Mouse (Mus musculus): ENCODE measurements at regions not wholly inside any gene's neighbourhood (a gene's known extent, or its start where the extent isn't known, plus 50 kb on each side); places are given as distances from the start of the nearest gene placed in this dataset.

DNA sequence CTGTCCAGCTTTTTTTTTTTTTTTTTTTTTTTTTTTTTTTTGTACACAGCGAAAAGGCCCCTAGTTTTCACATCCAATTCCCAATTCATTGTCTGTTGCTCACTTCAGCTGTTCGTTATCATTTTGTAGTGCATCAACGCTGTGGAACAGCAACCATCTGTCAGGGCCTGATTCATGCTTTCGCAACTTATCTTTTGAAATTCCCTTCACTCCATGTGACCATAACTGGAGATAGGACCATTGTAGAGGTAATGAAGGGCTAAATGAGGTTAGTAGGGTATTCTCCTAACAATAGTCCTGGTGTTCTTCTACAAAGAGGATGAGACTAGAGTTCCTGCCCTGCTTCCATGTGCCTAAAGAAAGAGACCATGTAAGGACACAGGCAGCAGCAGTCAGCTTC lies 146.6 kb upstream of the Clnk start:
- peak; percentile 62 for DNase-seq (ENCODE audit: inconsistent ontology term)

- no peak for DNase-seq (ENCODE audit: inconsistent ontology term)
Measured at GRCm38 (mm10) chr5:39000643-39001042, 124.0 kb upstream of the Clnk start.

- DNase-seq (ENCODE audit: inconsistent ontology term), result no peak
Measured at GRCm38 (mm10) chr5:38999700-39000099, 123.1 kb upstream of the Clnk start.

DNA sequence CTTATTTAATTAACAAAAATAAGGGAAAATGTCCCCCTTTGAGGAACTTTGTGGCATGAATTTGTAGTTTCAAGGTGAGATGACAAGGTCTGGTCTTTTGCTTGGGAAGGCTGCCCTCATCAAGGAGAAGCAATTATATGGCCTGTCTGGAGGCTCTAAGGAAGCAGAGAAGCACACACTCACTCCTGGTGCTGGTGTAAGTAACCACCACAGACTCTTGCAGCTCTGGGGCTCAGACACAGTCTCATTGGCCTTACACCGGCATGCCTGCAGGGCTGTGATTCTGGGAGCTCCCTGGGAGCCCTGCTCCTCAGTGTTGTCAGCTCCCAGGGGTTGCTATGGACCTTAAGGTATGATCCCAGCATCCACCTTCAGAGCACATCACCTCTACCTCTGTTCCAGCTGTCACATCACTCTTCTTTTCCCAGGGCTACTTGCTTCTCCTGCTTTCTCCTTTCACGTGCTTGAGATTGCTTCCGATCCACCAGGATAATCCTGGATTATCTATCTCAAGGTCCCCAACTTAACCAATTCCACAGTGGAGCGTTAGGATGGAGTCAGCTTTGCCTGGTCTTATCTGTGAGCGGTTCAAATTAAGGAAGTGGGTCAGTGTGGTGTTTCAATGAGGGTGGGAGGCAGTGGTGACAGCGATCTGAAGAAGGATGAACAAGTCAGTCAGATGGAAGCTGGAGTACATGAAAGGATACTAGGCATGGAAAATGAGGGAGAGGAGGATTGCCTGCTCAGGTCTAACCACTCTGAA lies 96.0 kb upstream of the Clnk start:
- no peak for DNase-seq (ENCODE audit: inconsistent ontology term)

DNA sequence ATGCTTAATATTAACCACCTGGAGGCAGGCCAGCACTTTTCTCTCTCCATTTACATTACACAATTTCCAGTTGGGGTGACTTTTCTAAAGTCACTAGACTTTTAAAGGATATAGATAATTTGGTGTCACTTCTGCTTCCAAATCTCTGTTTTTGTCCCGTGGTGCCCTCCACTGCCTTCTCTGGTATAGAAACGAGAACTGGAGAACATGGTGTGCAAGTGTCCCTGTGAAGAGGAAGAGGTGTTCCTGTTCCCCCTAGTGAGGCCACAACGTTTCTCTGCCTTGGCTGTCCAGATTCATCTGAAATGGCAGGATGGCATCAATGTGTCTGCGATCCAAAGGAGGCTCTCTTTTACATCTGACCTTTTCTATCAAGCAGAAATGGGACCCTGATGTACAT lies 93.9 kb upstream of the Clnk start:
- no peak for DNase-seq (ENCODE audit: inconsistent ontology term)

DNA sequence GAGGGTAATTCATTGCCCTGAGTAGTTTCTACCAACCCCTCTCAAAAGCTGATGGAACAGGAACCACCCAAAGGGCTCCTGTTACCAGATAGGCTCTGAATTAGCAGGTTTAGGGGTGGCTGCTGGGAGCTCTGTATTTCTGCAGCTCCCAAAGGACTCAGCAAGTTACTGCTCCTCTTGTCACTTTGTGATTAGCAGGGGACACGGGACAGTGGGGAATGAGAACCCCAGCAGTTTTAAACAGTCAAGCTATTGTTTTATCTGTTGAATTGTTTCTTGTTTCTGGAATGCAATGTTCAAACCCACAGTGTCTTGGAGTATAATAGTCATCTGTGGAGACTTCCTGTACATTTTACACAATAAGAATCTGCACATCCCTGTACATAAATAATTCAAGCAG lies 90.4 kb upstream of the Clnk start:
- peak; percentile 16 for DNase-seq (ENCODE audit: inconsistent ontology term)

GRCm38 (mm10) chr5:38964445-38964844 lies 87.8 kb upstream of the Clnk start:
- no peak for DNase-seq (ENCODE audit: inconsistent ontology term)

- DNase-seq (ENCODE audit: inconsistent ontology term), result peak; percentile 29
Measured at GRCm38 (mm10) chr5:38950520-38951288, 74.1 kb upstream of the Clnk start.

- no peak for DNase-seq (ENCODE audit: inconsistent ontology term)
Measured at GRCm38 (mm10) chr5:38945903-38946686, 69.5 kb upstream of the Clnk start.

DNA sequence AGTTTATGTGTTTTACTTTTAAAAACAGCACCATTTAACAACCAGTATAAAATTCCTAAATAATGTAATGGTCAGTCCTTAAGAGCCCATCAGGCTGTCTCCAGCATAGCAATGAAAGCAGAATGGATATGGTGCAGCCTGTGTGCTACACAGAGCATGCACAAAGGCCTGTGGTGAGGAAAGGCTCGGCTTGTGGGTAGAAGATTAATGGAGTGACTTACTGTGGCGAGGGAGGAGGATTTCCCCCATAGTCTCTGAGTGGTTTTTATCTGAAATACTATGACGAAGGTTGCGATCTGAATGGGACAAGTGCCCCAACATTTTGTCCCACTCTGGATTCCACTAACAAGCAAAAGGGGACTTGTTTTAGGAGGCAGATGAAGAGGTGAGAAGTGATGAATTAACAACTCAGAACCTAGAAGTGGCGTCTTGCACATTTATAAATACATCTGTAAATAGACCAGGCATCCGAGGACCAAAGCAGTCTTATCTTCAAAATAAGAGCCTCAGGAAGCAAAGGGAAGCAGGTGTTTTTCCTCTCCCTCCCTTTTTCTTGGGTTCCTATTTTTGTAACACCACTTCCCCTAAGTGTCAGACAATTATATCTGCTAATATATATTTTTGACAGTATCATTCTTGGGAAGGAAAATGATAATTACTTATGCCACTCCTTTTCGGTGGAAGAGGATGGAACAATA lies 55.9 kb upstream of the Clnk start:
- no peak for DNase-seq (ENCODE audit: inconsistent ontology term)

DNA sequence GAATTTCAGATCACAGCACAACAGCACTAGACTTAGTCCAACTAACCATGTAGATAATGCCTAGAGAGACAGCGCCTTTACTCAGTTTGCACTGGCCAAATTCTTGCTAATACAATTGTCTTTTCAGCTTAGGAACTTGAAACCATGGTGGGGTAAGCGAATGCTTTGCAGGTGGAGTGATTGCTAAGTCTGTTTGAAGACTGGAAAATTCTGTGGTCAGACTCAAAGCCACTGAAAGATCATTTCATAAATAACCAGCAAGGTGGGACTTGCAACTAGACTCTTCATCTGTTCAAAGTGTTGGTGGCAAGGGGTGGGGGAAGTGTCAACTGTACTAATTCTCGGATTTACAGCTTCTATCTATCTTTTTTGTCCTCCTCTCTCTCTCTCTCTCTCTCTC lies 50.4 kb upstream of the Clnk start:
- no peak for DNase-seq (ENCODE audit: inconsistent ontology term)
